Mouse (Mus musculus) induced T-regulatory cell, adult 2 months (primary cell): Measurements from ENCODE around the gene Pkd1l1.

Experiments used
- DNase-seq: peaks from one replicate; pipeline ENCODE4 v3.0.0-alpha.2; 2012; ENCODE audit warnings: low read depth

Pkd1l1 gene

GRCm38 (mm10) chr11:8821403-8821802, 151.7 kb downstream of the Pkd1l1 start:
- no peak for DNase-seq

GRCm38 (mm10) chr11:8817376-8817775, 155.7 kb downstream of the Pkd1l1 start:
- DNase-seq: no peak

GRCm38 (mm10) chr11:8814097-8814790, 158.8 kb downstream of the Pkd1l1 start:
- no peak for DNase-seq

GRCm38 (mm10) chr11:8811506-8812100, 161.5 kb downstream of the Pkd1l1 start:
- DNase-seq: no peak

- no peak for DNase-seq
Observed at GRCm38 (mm10) chr11:8809644-8810043, 163.4 kb downstream of the Pkd1l1 start.

DNA sequence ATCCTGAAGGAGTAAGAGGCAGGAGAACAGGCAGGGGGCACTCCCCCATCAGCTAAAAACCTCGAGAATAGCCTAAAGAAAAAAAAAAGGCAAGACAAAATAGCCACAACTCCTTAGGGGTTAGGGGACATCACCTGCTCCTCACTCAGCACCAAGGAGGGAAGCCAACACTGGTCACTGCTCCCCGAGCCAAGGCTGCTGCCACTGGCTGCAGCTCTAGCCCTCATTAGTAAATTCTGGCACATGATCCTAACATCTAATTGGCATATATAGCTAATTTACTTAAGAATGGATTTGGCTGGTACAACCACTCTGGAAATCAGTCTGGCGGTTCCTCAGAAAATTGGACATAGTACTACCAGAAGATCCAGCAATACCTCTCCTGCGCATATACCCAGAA, 166.1 kb downstream of the Pkd1l1 start:
- no peak for DNase-seq

DNA sequence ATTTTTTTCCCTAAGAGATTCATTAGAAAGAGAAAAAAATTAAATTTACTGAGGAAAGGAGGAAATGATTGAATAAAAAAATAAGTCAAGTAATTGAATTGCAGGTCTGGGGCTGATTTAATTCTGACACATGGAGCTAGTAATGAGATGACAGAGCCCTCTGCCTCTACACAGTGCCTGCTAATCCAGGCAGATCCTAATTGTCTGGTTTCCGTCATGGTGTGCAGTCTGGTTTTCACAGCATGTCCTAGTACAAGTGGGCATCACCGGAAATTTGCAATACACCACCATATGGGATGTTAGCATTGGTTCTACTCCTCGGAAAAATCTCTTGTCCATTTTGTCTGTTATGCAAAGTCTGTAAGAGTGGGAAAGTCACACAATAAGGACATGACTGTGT, 168.9 kb downstream of the Pkd1l1 start:
- DNase-seq: no peak

- DNase-seq: no peak
Observed at GRCm38 (mm10) chr11:8797486-8797885, 175.6 kb downstream of the Pkd1l1 start.

GRCm38 (mm10) chr11:8795031-8795430, 178.0 kb downstream of the Pkd1l1 start:
- no peak for DNase-seq

GRCm38 (mm10) chr11:8792146-8792545, 180.9 kb downstream of the Pkd1l1 start:
- DNase-seq: no peak

- DNase-seq: no peak
Observed at GRCm38 (mm10) chr11:8789186-8789585, 183.9 kb downstream of the Pkd1l1 start.

DNA sequence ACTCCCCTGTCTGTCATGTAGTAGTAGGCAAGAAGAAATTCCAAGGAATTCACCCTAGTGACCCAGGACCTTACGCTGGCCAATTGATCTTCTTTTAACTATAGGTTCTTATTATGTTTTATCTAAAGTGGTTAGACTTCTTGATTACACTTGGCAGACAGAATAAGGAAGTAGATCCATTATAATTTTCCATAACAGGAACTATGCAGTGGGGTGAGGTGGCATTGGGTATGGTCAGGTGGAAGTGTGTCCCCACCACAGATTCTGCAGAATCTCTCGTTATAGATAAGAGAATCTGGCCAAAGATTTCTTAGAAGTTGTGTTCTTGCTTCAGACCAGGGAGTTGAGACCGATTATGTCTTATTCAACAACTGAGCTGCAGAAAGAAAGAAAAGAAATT, 185.5 kb downstream of the Pkd1l1 start:
- DNase-seq: no peak

DNA sequence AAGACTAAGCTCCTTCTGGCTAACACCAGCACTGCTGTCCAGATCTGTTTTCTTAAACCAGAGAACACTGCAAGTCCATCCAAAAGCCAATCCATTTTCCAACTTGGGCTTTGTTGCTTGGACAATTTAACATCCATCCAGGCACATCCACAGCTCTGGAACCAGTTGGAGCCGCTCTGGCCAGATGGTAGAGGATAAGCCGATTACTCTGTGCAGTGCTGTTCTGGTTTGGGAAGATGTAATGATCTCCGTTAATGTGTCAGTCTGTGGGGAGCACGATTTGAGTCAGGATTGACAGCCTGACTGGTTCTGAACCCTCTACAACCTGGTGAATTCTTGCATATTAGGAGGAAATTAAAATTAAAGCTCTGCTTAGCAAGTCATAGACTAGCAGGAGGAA, 188.7 kb downstream of the Pkd1l1 start:
- DNase-seq: no peak

DNA sequence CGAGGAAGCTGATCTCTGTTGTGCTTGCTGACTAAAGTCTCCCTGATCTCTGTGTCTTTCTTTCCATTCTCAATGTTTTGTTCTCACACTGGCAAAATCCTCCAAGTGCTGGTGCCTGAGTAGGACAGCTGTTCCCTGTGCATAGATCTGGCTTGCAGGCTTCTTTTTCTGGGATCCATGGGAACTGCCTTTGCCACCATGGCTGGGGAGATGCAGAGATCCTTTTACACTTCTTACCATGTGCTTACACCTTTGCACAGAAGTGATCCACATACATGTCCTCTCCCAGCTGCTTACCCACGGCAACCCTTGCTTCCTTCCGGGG, 191.0 kb downstream of the Pkd1l1 start:
- DNase-seq: no peak

- DNase-seq: no peak
Observed at GRCm38 (mm10) chr11:8781308-8782140, 191.5 kb downstream of the Pkd1l1 start.

DNA sequence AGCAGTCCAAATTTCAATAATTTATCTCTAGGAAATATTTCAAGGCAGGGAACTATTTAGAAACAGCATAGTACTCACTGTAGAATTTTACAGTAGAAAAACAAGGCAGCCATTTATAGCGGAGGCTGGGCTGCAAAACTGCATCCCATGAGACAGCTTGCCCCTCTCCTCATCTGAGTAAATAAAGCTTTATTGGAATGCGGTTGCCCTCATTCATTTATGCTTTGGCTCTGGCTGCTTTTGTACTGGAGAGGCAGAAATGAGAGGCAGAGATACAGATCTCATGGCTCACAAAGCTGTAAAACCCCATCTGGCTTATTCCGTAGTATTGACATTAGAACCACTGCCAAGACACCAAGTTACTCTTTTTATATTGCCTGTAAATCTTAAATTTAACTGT, 193.6 kb downstream of the Pkd1l1 start:
- DNase-seq: no peak
